Mouse (Mus musculus): Measurements from ENCODE around the gene Cst8. TPM values are rescaled to one million over a fixed set of nuclear protein-coding genes. Genes with fewer than 3 reads are reported as not detected.

Cst8 gene
- polyA plus RNA-seq, 1 experiment from 2014 or later = not detected

- ATAC-seq (replicated peaks; ENCODE audit: low FRiP score, low TSS enrichment, low read depth) (no peak), DNase-seq (ENCODE audit: low spot score) (no peak)
- H3K9me3 ChIP-seq (ENCODE audit: control insufficient read depth, low read length) = no peaks in the 10 kb centered on the region
- no peaks in the 10 kb centered on the region for H3K36me3 ChIP-seq (ENCODE audit: control insufficient read depth, insufficient read depth, low read length)
- no peak overlapping the region for H3K27ac ChIP-seq (ENCODE audit: low read depth)
- H3K4me1 ChIP-seq (replicated peaks; ENCODE audit: control insufficient read depth, insufficient read depth, low read length) = no peaks in the 10 kb centered on the region
- no peak overlapping the region for H3K4me3 ChIP-seq (ENCODE audit: low read depth, low read length)
- no peaks in the 10 kb centered on the region for H3K27me3 ChIP-seq (replicated peaks; ENCODE audit: control insufficient read depth, insufficient read depth, low read length)
- WGBS = 40% methylated on average over 3 of the region's 3 CpGs
- H3K4me2 ChIP-seq (ENCODE audit: low read length) = no peak overlapping the region
- H3K9ac ChIP-seq (ENCODE audit: low read length) = no peak overlapping the region
Observed at GRCm38 (mm10) chr2:148801491-148801921, 2.9 kb downstream of the Cst8 start.

- no peak for ATAC-seq (replicated peaks; ENCODE audit: low FRiP score, low TSS enrichment, low read depth)
- no peak for DNase-seq (ENCODE audit: low spot score)
- Histone ChIP-seq H3K4me1 (replicated peaks; ENCODE audit: control insufficient read depth, insufficient read depth, low read length) (no peaks in the 10 kb centered on the region), H3K9me3 (ENCODE audit: control insufficient read depth, low read length) (no peaks in the 10 kb centered on the region), H3K27me3 (replicated peaks; ENCODE audit: control insufficient read depth, insufficient read depth, low read length) (no peaks in the 10 kb centered on the region), H3K4me3 (ENCODE audit: low read depth, low read length) (no peak overlapping the region), H3K4me2 (ENCODE audit: low read length) (no peak overlapping the region), H3K27ac (ENCODE audit: low read depth) (no peak overlapping the region), H3K9ac (ENCODE audit: low read length) (no peak overlapping the region), H3K36me3 (ENCODE audit: control insufficient read depth, insufficient read depth, low read length) (no peaks in the 10 kb centered on the region)
- 29% methylated on average over 6 of the region's 6 CpGs for WGBS
Observed at GRCm38 (mm10) chr2:148806696-148807095, 8.1 kb downstream of the Cst8 start.

- DNase-seq (ENCODE audit: low spot score) = no peak
- H3K4me1 ChIP-seq (replicated peaks; ENCODE audit: control insufficient read depth, insufficient read depth, low read length) = no peaks in the 10 kb centered on the region
- H3K36me3 ChIP-seq (ENCODE audit: control insufficient read depth, insufficient read depth, low read length) = no peaks in the 10 kb centered on the region
- H3K27me3 ChIP-seq (replicated peaks; ENCODE audit: control insufficient read depth, insufficient read depth, low read length) = no peaks in the 10 kb centered on the region
- no peaks in the 10 kb centered on the region for H3K9me3 ChIP-seq (ENCODE audit: control insufficient read depth, low read length)
- no peak within 1 kb of the TSS for H3K27ac ChIP-seq (ENCODE audit: low read depth)
- ATAC-seq (replicated peaks; ENCODE audit: low FRiP score, low TSS enrichment, low read depth) = no peak
- no peak within 1 kb of the TSS for H3K4me2 ChIP-seq (ENCODE audit: low read length)
- H3K9ac ChIP-seq (ENCODE audit: low read length) = no peak within 1 kb of the TSS
- H3K4me3 ChIP-seq (ENCODE audit: low read depth, low read length) = no peak within 1 kb of the TSS
Observed at GRCm38 (mm10) chr2:148819909-148820308, 21.3 kb downstream of the Cst8 start, which contains the start of gene Cst13. Gene Cst13 (plus strand): TSS chr2:148820081.

- Histone ChIP-seq H3K27ac (ENCODE audit: low read depth) (no peak overlapping the region), H3K4me2 (ENCODE audit: low read length) (no peak overlapping the region), H3K4me1 (replicated peaks; ENCODE audit: control insufficient read depth, insufficient read depth, low read length) (no peaks in the 10 kb centered on the region), H3K4me3 (ENCODE audit: low read depth, low read length) (no peak overlapping the region), H3K9ac (ENCODE audit: low read length) (no peak overlapping the region), H3K27me3 (replicated peaks; ENCODE audit: control insufficient read depth, insufficient read depth, low read length) (no peaks in the 10 kb centered on the region), H3K36me3 (ENCODE audit: control insufficient read depth, insufficient read depth, low read length) (no peaks in the 10 kb centered on the region), H3K9me3 (ENCODE audit: control insufficient read depth, low read length) (no peaks in the 10 kb centered on the region)
- 21% methylated on average over 1 of the region's 1 CpGs for WGBS
- ATAC-seq (replicated peaks; ENCODE audit: low FRiP score, low TSS enrichment, low read depth) (no peak), DNase-seq (ENCODE audit: low spot score) (no peak)
Observed at GRCm38 (mm10) chr2:148825986-148826385, 27.4 kb downstream of the Cst8 start.

GRCm38 (mm10) chr2:148834912-148835311 is 36.3 kb downstream of the Cst8 start, which contains the start of gene Cst9:
Gene Cst9 (plus strand): TSS chr2:148835147.
- no peak for ATAC-seq (replicated peaks; ENCODE audit: low FRiP score, low TSS enrichment, low read depth)
- WGBS = 47% methylated on average over 4 of the region's 4 CpGs

GRCm38 (mm10) chr2:148838075-148838777 is 39.6 kb downstream of the Cst8 start:
- no peak for ATAC-seq (replicated peaks; ENCODE audit: low FRiP score, low TSS enrichment, low read depth)
- Histone ChIP-seq H3K36me3 (ENCODE audit: control insufficient read depth, insufficient read depth, low read length) (no peaks in the 10 kb centered on the region), H3K4me2 (ENCODE audit: low read length) (no peak overlapping the region), H3K4me1 (replicated peaks; ENCODE audit: control insufficient read depth, insufficient read depth, low read length) (no peaks in the 10 kb centered on the region), H3K27ac (ENCODE audit: low read depth) (no peak overlapping the region), H3K27me3 (replicated peaks; ENCODE audit: control insufficient read depth, insufficient read depth, low read length) (no peaks in the 10 kb centered on the region), H3K9ac (ENCODE audit: low read length) (no peak overlapping the region), H3K4me3 (ENCODE audit: low read depth, low read length) (no peak overlapping the region), H3K9me3 (ENCODE audit: control insufficient read depth, low read length) (no peaks in the 10 kb centered on the region)
- no peak for DNase-seq (ENCODE audit: low spot score)
- WGBS = 87% methylated on average over 5 of the region's 5 CpGs

More at GRCm38 (mm10) chr2:148834912-148835311, 36.3 kb downstream of the Cst8 start, which contains the start of gene Cst9:
- no peak within 1 kb of the TSS for H3K4me2 ChIP-seq (ENCODE audit: low read length)
- DNase-seq (ENCODE audit: low spot score) = no peak
- H3K9me3 ChIP-seq (ENCODE audit: control insufficient read depth, low read length) = no peaks in the 10 kb centered on the region
- no peaks in the 10 kb centered on the region for H3K36me3 ChIP-seq (ENCODE audit: control insufficient read depth, insufficient read depth, low read length)
- H3K9ac ChIP-seq (ENCODE audit: low read length) = no peak within 1 kb of the TSS
- no peak within 1 kb of the TSS for H3K4me3 ChIP-seq (ENCODE audit: low read depth, low read length)
- no peak within 1 kb of the TSS for H3K27ac ChIP-seq (ENCODE audit: low read depth)
- no peaks in the 10 kb centered on the region for H3K27me3 ChIP-seq (replicated peaks; ENCODE audit: control insufficient read depth, insufficient read depth, low read length)
- H3K4me1 ChIP-seq (replicated peaks; ENCODE audit: control insufficient read depth, insufficient read depth, low read length) = no peaks in the 10 kb centered on the region

GRCm38 (mm10) chr2:148839224-148839623 is 40.6 kb downstream of the Cst8 start:
- no peak overlapping the region for H3K9ac ChIP-seq (ENCODE audit: low read length)
- no peak overlapping the region for H3K4me3 ChIP-seq (ENCODE audit: low read depth, low read length)
- DNase-seq (ENCODE audit: low spot score) (no peak), ATAC-seq (replicated peaks; ENCODE audit: low FRiP score, low TSS enrichment, low read depth) (no peak)
- no peaks in the 10 kb centered on the region for H3K4me1 ChIP-seq (replicated peaks; ENCODE audit: control insufficient read depth, insufficient read depth, low read length)
- WGBS = 78% methylated on average over 2 of the region's 2 CpGs
- no peaks in the 10 kb centered on the region for H3K36me3 ChIP-seq (ENCODE audit: control insufficient read depth, insufficient read depth, low read length)
- H3K27me3 ChIP-seq (replicated peaks; ENCODE audit: control insufficient read depth, insufficient read depth, low read length) = no peaks in the 10 kb centered on the region
- H3K4me2 ChIP-seq (ENCODE audit: low read length) = no peak overlapping the region
- H3K9me3 ChIP-seq (ENCODE audit: control insufficient read depth, low read length) = no peaks in the 10 kb centered on the region
- H3K27ac ChIP-seq (ENCODE audit: low read depth) = no peak overlapping the region

GRCm38 (mm10) chr2:148851116-148851906 is 52.7 kb downstream of the Cst8 start:
- Histone ChIP-seq H3K27me3 (replicated peaks; ENCODE audit: control insufficient read depth, insufficient read depth, low read length) (no peaks in the 10 kb centered on the region), H3K36me3 (ENCODE audit: control insufficient read depth, insufficient read depth, low read length) (no peaks in the 10 kb centered on the region), H3K4me3 (ENCODE audit: low read depth, low read length) (no peak overlapping the region), H3K9me3 (ENCODE audit: control insufficient read depth, low read length) (no peaks in the 10 kb centered on the region), H3K4me2 (ENCODE audit: low read length) (no peak overlapping the region), H3K4me1 (replicated peaks; ENCODE audit: control insufficient read depth, insufficient read depth, low read length) (no peaks in the 10 kb centered on the region), H3K27ac (ENCODE audit: low read depth) (no peak overlapping the region), H3K9ac (ENCODE audit: low read length) (no peak overlapping the region)
- ATAC-seq (replicated peaks; ENCODE audit: low FRiP score, low TSS enrichment, low read depth) = peak; percentile 55; the same call in 1 of the 2 replicates
- peak; percentile 82 for DNase-seq (ENCODE audit: low spot score)
- 44% methylated on average over 8 of the region's 8 CpGs for WGBS
